Mouse (Mus musculus): ENCODE measurements around the gene Tssk3.

Tssk3 gene

GRCm38 (mm10) chr4:129447778-129448563 lies 42.9 kb downstream of the Tssk3 start:
- no peak for DNase-seq

- no peak for DNase-seq
Observed at GRCm38 (mm10) chr4:129447360-129447759, 43.5 kb downstream of the Tssk3 start.

DNA sequence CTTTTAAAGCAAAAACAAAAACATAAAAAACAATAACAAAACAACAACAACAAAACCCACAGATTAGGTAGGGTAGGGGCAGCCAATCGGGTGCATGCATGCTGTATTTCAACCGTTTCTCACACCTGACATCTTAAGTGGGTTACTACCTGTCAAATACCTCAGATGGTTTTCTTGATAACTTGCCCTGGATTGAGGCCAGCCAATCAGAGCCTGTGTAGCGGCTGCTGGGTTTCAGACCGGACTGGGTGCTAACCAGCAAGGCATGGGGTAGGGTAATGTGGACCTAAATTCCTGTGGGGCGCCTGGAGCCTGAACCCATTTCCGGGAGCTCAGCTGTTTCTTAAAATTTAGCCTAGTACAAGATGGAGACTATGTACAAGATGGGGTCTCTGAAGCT lies 49.7 kb downstream of the Tssk3 start:
- no peak for DNase-seq

GRCm38 (mm10) chr4:129440340-129441063 lies 50.3 kb downstream of the Tssk3 start, which contains the start of gene Zbtb8b:
Gene Zbtb8b (minus strand): TSS chr4:129440853.
- peak; percentile 24 for DNase-seq
